Mouse (Mus musculus): ENCODE data around the gene Ttll9. TPM values are rescaled to one million over a fixed set of nuclear protein-coding genes. Genes with fewer than 3 reads are reported as not detected.

Ttll9 gene
- total RNA-seq (2012; rRNA removed) (0.10 and 0.19 TPM in 2 replicates), polyA plus RNA-seq (2012; ENCODE audit: insufficient read depth in 1 of 2, insufficient read length in 2 of 2, low read depth in 1 of 2, low replicate concordance in 2 of 2, missing spikeins in 1 of 2) (under 1 TPM in 1 of 2 experiments, not detected in 1; 0.07 TPM)

DNA sequence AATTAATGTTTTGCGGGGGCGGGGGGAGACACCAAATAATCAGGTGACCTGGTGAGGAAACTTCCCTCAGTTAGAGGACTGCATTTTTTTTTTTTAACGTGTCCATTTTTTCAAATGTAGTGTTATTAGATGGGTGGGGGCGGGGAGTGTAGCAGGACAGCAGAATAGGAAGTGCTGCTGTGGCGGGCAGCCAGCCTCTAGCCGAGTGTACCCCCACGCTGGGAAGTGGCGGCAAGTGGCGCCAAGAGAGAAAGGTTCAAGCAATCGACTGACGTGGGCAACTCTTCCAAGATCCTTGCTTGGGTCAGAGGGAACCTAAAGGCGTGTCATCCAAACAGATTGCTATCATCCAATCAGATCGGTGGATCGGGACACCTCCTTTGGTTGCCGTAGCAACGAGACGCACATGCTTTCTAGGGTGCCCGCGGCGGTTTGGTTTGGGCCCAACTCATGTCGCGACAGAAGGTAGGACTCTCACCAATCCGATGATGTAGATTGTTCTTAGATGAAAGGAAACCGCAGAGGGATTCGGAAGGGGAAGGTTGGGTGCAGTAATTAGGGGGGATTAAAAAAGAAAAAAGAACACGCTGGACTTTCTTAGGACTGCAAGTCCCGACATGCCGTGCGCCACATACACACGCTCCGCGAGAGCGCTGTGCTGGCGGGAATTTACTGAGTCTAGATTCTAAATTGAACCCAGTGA is at the start of gene Ttll9:
Gene Ttll9 (plus strand): TSS at position 395 of the 703 bp plus-strand sequence.
- TF ChIP-seq ZNF384 (IDR thresholded peaks at IDR 0.05; ENCODE audit: low read depth, low read length) (peak; percentile 62), NRF1 (IDR thresholded peaks at IDR 0.05; ENCODE audit: insufficient read depth, low read depth, low read length, poor library complexity, severe bottlenecking) (no peak), TBP (IDR thresholded peaks at IDR 0.05; ENCODE audit: low read depth, low read length) (no peak), MAZ (IDR thresholded peaks at IDR 0.05; ENCODE audit: low read depth, low read length) (no peak), EP300 (IDR thresholded peaks at IDR 0.05; ENCODE audit: low read depth in 1 of 2, low read length in 2 of 2) (no peak), RCOR1 (IDR thresholded peaks at IDR 0.05; ENCODE audit: low read depth, low read length) (no peak), MAX (IDR thresholded peaks at IDR 0.05; ENCODE audit: low read length) (0 out of 2 replicates have a peak, but pooled peaks have one; percentile 16), POLR2A (IDR thresholded peaks at IDR 0.05; ENCODE audit: control insufficient read depth in 1 of 2, insufficient read depth in 1 of 2, low read depth in 1 of 2, low read length in 2 of 2, poor library complexity in 1 of 2) (no peak), CHD2 (IDR thresholded peaks at IDR 0.05; ENCODE audit: low read length) (peak; percentile 72), MXI1 (IDR thresholded peaks at IDR 0.05; ENCODE audit: low read depth, low read length) (peak; percentile 91), SIN3A (IDR thresholded peaks at IDR 0.05; ENCODE audit: low read length) (peak; percentile 76), GATA1 (IDR thresholded peaks at IDR 0.05; ENCODE audit: low read depth, low read length) (peak; percentile 44), UBTF (IDR thresholded peaks at IDR 0.05; ENCODE audit: borderline replicate concordance, insufficient read depth, low read depth, low read length) (no peak), ETS1 (IDR thresholded peaks at IDR 0.05; ENCODE audit: low read depth, low read length) (no peak), SMC3 (IDR thresholded peaks at IDR 0.05; ENCODE audit: low read depth, low read length) (no peak), RAD21 (IDR thresholded peaks at IDR 0.05; ENCODE audit: low read depth, low read length) (no peak), ZKSCAN1 (IDR thresholded peaks at IDR 0.05; ENCODE audit: low read depth, low read length) (no peak), NELFE (IDR thresholded peaks at IDR 0.05; ENCODE audit: low read depth, low read length) (no peak), KAT2A (conservative IDR thresholded peaks at IDR 0.05; ENCODE audit: low read depth, low read length) (no peak), BHLHE40 (IDR thresholded peaks at IDR 0.05; ENCODE audit: borderline replicate concordance, low read depth, low read length) (no peak), MYC (IDR thresholded peaks at IDR 0.05; ENCODE audit: low read depth, low read length) (peak; percentile 44; the same call in 1 of the 2 replicates), HCFC1 (IDR thresholded peaks at IDR 0.05; ENCODE audit: low read depth, low read length) (peak; percentile 78), MAFK (IDR thresholded peaks at IDR 0.05; ENCODE audit: borderline replicate concordance, low read depth, low read length) (no peak), E2F4 (IDR thresholded peaks at IDR 0.05; ENCODE audit: borderline replicate concordance, low read depth, low read length) (peak; percentile 86), USF1 (IDR thresholded peaks at IDR 0.05; ENCODE audit: low read depth, low read length) (0 out of 2 replicates have a peak, but pooled peaks have one; percentile 12), GABPA (IDR thresholded peaks at IDR 0.05; ENCODE audit: low read depth, low read length) (no peak), JUND (IDR thresholded peaks at IDR 0.05; ENCODE audit: low read depth, low read length) (no peak), ZMIZ1 (IDR thresholded peaks at IDR 0.05; ENCODE audit: low read depth, low read length) (no peak)
- peak within 1 kb of the TSS; percentile 34 for H3K9ac ChIP-seq (ENCODE audit: control insufficient read depth, low read depth, low read length, poor library complexity, severe bottlenecking)
- H3K4me3 ChIP-seq (ENCODE audit: control insufficient read depth in 1 of 2, insufficient read depth in 1 of 2, low read depth in 2 of 2, low read length in 2 of 2): peak within 1 kb of the TSS; percentile 31 to 42; a peak in 3 of 4 replicates
- no peak within 1 kb of the TSS for H3K27ac ChIP-seq (ENCODE audit: control insufficient read depth, low read depth, low read length)
- 0 out of 4 replicates have a peak, but pooled peaks cover 0 to 2% of the 10 kb centered on the region in 2 experiments for H3K27me3 ChIP-seq (ENCODE audit: control insufficient read depth in 1 of 2, insufficient read depth in 2 of 2, low read length in 2 of 2)
- no peaks in the 10 kb centered on the region for H3K79me2 ChIP-seq (ENCODE audit: control insufficient read depth, insufficient read depth, low read length, poor library complexity)
- DNase-seq (ENCODE audit: low read depth, low spot score): peak; percentile 81
- no peaks in the 10 kb centered on the region for H3K9me3 ChIP-seq (replicated peaks; ENCODE audit: insufficient read depth, low read length)
- no peaks in the 10 kb centered on the region for H3K4me1 ChIP-seq (ENCODE audit: control insufficient read depth in 1 of 2, insufficient read depth in 2 of 2, low read length in 2 of 2)
- no peaks in the 10 kb centered on the region; a peak in 1 of 4 replicates for H3K36me3 ChIP-seq (ENCODE audit: control insufficient read depth in 1 of 2, insufficient read depth in 2 of 2, low read length in 2 of 2)
